Mouse (Mus musculus): ENCODE results near the gene Camk2b.
A peak's percentile ranks its signal among the peaks of the same experiment; 100 is the strongest.
"Not testable (repeated sequence)": the region's sequence is repeated elsewhere in the genome, so short reads cannot be mapped to it uniquely, and the experiment has no call there.

Gene Camk2b

GRCm38 (mm10) chr11:6011879-6012278 is 54.3 kb downstream of the Camk2b start:
- no peak for DNase-seq

- DNase-seq = not testable (repeated sequence)
Observed at GRCm38 (mm10) chr11:6010751-6011482, 55.2 kb downstream of the Camk2b start.

- not testable (repeated sequence) for DNase-seq
Observed at GRCm38 (mm10) chr11:6007779-6008128, 58.4 kb downstream of the Camk2b start.

GRCm38 (mm10) chr11:6007010-6007778 is 59.0 kb downstream of the Camk2b start:
- DNase-seq = not testable (repeated sequence)

GRCm38 (mm10) chr11:6006351-6007009 is 59.7 kb downstream of the Camk2b start:
- not testable (repeated sequence) for DNase-seq

GRCm38 (mm10) chr11:6005374-6006043 is 60.7 kb downstream of the Camk2b start:
- not testable (repeated sequence) for DNase-seq

- no peak for DNase-seq
Observed at GRCm38 (mm10) chr11:6003046-6003639, 63.0 kb downstream of the Camk2b start.

GRCm38 (mm10) chr11:6001981-6002649 is 64.0 kb downstream of the Camk2b start:
- peak; percentile 76 for DNase-seq

GRCm38 (mm10) chr11:6000961-6001682 is 65.0 kb downstream of the Camk2b start:
- no peak for DNase-seq

- DNase-seq = peak; percentile 93
Observed at GRCm38 (mm10) chr11:5999832-6000771, 66.1 kb downstream of the Camk2b start.

GRCm38 (mm10) chr11:5998472-5998871 is 67.7 kb downstream of the Camk2b start:
- no peak for DNase-seq

GRCm38 (mm10) chr11:5995989-5996388 is 70.2 kb downstream of the Camk2b start:
- peak; percentile 79 for DNase-seq

GRCm38 (mm10) chr11:5994880-5995279 is 71.3 kb downstream of the Camk2b start:
- DNase-seq = no peak

- DNase-seq = no peak
Observed at GRCm38 (mm10) chr11:5994212-5994611, 72.0 kb downstream of the Camk2b start.

- no peak for DNase-seq
Observed at GRCm38 (mm10) chr11:5990910-5991309, 75.3 kb downstream of the Camk2b start.

- no peak for DNase-seq
Observed at GRCm38 (mm10) chr11:5989954-5990593, 76.1 kb downstream of the Camk2b start.

GRCm38 (mm10) chr11:5988126-5988525 is 78.0 kb downstream of the Camk2b start:
- DNase-seq = no peak

- DNase-seq = no peak
Observed at GRCm38 (mm10) chr11:5983629-5984028, 82.5 kb downstream of the Camk2b start.

- no peak for DNase-seq
Observed at GRCm38 (mm10) chr11:5981323-5981722, 84.8 kb downstream of the Camk2b start.

GRCm38 (mm10) chr11:5980561-5980960 is 85.6 kb downstream of the Camk2b start:
- DNase-seq = no peak

Data from right cerebral cortex, adult 18-20 months (tissue).